Mouse (Mus musculus): Measurements from ENCODE around the gene Kcnmb4. TPM values are rescaled to one million over a fixed set of nuclear protein-coding genes. Genes with fewer than 3 reads are reported as not detected.

Kcnmb4 gene
- polyA plus RNA-seq, 1 experiment from 2014 or later, result 2.8 TPM

DNA sequence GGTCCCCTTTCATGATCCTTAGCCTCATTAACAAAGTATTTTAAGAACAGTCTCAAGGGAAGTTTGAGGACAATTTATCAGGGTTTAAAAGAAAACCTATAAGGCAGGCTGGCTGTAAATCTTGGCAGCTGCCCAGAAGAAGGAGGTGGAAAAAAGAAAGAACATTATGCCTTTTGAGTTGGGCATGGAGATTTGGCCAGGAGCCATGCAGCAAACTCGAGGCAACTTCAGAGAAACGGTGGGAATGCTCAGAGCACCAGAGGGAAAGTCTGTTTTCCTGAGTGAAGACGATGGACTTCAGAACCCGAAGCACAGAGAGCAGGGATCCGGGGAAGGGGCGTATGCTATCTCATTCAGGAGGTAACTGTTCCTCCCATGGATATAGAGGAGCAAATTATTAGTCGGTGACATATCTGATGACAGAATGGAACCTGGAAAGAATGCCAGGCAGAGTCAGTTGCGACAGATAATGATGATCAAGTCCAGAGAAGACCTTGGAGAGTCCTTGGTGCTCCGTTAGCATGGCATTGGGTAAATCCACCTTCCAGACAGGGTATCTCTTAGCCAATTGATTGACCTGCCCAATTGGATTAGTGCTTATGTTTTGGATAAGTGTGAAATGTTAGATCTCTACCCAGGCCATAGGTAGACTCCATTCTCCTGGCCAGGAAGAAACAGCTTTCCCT is 79.7 kb downstream of the Kcnmb4 start:
- TF ChIP-seq CTCF (IDR thresholded peaks at IDR 0.05), result no peak
- no peak overlapping the region for H3K27ac ChIP-seq (ENCODE audit: low read length)
- no peak overlapping the region for H3K9ac ChIP-seq (replicated peaks; ENCODE audit: low read depth)
- H3K4me2 ChIP-seq (replicated peaks; ENCODE audit: low read depth, low read length), result no peak overlapping the region
- H3K4me1 ChIP-seq (ENCODE audit: insufficient read depth, low read depth, low read length), result no peaks in the 10 kb centered on the region
- no peaks in the 10 kb centered on the region for H3K9me3 ChIP-seq (ENCODE audit: low read length)
- ATAC-seq (no peak), DNase-seq (ENCODE audit: low spot score) (no peak)
- H3K4me3 ChIP-seq (ENCODE audit: low read depth, low read length), result no peak overlapping the region
- H3K36me3 ChIP-seq (ENCODE audit: insufficient read depth, low read length), result no peaks in the 10 kb centered on the region
- 58% methylated on average over 9 of the region's 9 CpGs for WGBS
- no peaks in the 10 kb centered on the region for H3K27me3 ChIP-seq (replicated peaks; ENCODE audit: insufficient read depth, low read length)

DNA sequence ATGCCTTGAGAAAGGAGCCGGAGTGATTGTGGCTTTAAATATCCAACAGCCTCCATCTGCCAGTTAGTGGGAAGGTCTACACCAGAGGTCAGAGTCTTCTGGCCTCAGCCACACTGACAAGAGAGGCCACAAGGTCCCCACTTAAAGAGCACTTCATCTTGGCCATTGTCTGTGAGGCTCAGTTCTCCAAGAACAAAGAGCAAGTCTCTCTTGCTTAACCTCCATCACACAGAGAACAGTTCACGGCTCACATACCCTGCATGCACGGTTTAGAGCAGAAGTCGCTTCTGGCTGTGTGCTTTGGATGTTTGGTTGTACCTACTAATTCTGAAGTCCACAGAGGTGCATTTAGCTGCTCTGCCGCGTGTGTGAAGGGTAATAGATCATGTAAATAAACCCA is 84.8 kb downstream of the Kcnmb4 start:
- H3K9ac ChIP-seq (replicated peaks; ENCODE audit: low read depth), result no peak overlapping the region
- no peak overlapping the region for H3K4me2 ChIP-seq (replicated peaks; ENCODE audit: low read depth, low read length)
- 43% methylated on average over 6 of the region's 6 CpGs for WGBS
- no peak for ATAC-seq
- no peak for TF ChIP-seq CTCF (IDR thresholded peaks at IDR 0.05)
- TF ChIP-seq EP300 (IDR thresholded peaks at IDR 0.05), result no peak
- no peaks in the 10 kb centered on the region for H3K9me3 ChIP-seq (ENCODE audit: low read length)
- no peak overlapping the region for H3K4me3 ChIP-seq (ENCODE audit: low read depth, low read length)
- no peaks in the 10 kb centered on the region for H3K36me3 ChIP-seq (ENCODE audit: insufficient read depth, low read length)
- no peak for DNase-seq (ENCODE audit: low spot score)
- H3K27me3 ChIP-seq (replicated peaks; ENCODE audit: insufficient read depth, low read length), result no peaks in the 10 kb centered on the region
- H3K27ac ChIP-seq (ENCODE audit: low read length), result no peak overlapping the region
- H3K4me1 ChIP-seq (ENCODE audit: insufficient read depth, low read depth, low read length), result 0 out of 2 replicates have a peak, but pooled peaks cover 3% of the 10 kb centered on the region

DNA sequence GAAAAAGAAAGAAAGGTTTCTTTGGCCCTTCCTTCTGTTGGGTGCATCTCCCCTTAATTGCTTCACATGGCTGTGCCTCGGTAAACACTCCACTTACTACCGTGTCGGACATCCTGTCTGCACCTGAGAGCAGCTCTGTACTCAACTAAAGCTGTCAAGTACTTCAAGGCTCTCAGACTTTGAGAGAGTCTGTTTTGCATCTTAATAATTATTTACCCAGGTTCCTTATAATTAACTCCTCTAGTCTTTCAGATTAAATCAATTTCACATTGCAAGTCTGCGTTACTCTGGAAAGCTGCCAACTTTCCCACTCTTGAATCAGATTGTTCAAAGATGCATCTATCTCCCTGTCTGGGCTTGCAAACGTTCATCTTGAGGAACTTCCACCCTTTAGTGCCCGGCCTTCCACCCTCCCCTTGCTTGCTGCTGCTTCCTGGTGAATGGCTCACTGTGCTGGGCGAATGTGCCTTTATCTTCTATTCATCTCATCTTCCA is 87.2 kb downstream of the Kcnmb4 start:
- Histone ChIP-seq H3K9ac (replicated peaks; ENCODE audit: low read depth) (no peak overlapping the region), H3K9me3 (ENCODE audit: low read length) (no peaks in the 10 kb centered on the region), H3K4me1 (ENCODE audit: insufficient read depth, low read depth, low read length) (0 out of 2 replicates have a peak, but pooled peaks cover 3% of the 10 kb centered on the region), H3K4me2 (replicated peaks; ENCODE audit: low read depth, low read length) (no peak overlapping the region), H3K27me3 (replicated peaks; ENCODE audit: insufficient read depth, low read length) (no peaks in the 10 kb centered on the region), H3K36me3 (ENCODE audit: insufficient read depth, low read length) (no peaks in the 10 kb centered on the region), H3K4me3 (ENCODE audit: low read depth, low read length) (no peak overlapping the region), H3K27ac (ENCODE audit: low read length) (no peak overlapping the region)
- ATAC-seq, result no peak
- no peak for TF ChIP-seq EP300 (IDR thresholded peaks at IDR 0.05)
- TF ChIP-seq CTCF (IDR thresholded peaks at IDR 0.05), result no peak
- WGBS, result 17% methylated on average over 7 of the region's 7 CpGs
- DNase-seq (ENCODE audit: low spot score), result no peak

DNA sequence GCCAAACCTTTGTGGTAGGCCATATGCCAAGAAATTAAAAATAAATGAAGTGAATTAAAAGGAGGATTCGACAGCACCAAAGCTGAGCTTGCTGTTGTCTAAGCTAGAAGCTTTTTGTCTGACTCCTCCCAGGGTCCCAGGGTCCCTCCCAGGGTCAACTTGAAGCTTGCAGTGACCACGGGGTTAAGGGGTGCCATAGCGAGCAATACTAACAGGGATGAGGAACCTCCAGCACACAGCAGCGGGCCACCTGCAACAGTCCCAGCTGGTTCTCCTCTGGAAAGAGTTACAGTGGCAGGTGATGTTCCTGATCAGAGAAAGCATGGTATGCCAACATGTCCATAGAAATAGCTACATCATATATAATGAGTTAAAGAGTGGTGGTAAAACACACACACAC is 89.3 kb downstream of the Kcnmb4 start:
- Histone ChIP-seq H3K27ac (ENCODE audit: low read length) (no peak overlapping the region), H3K27me3 (replicated peaks; ENCODE audit: insufficient read depth, low read length) (no peaks in the 10 kb centered on the region), H3K4me3 (ENCODE audit: low read depth, low read length) (no peak overlapping the region), H3K4me1 (ENCODE audit: insufficient read depth, low read depth, low read length) (0 out of 2 replicates have a peak, but pooled peaks cover 3% of the 10 kb centered on the region), H3K36me3 (ENCODE audit: insufficient read depth, low read length) (no peaks in the 10 kb centered on the region), H3K9me3 (ENCODE audit: low read length) (no peaks in the 10 kb centered on the region), H3K4me2 (replicated peaks; ENCODE audit: low read depth, low read length) (no peak overlapping the region), H3K9ac (replicated peaks; ENCODE audit: low read depth) (no peak overlapping the region)
- DNase-seq (ENCODE audit: low spot score), result no peak
- WGBS, result 74% methylated on average over 4 of the region's 4 CpGs
- no peak for TF ChIP-seq CTCF (IDR thresholded peaks at IDR 0.05)
- TF ChIP-seq EP300 (IDR thresholded peaks at IDR 0.05), result no peak
- no peak for ATAC-seq

DNA sequence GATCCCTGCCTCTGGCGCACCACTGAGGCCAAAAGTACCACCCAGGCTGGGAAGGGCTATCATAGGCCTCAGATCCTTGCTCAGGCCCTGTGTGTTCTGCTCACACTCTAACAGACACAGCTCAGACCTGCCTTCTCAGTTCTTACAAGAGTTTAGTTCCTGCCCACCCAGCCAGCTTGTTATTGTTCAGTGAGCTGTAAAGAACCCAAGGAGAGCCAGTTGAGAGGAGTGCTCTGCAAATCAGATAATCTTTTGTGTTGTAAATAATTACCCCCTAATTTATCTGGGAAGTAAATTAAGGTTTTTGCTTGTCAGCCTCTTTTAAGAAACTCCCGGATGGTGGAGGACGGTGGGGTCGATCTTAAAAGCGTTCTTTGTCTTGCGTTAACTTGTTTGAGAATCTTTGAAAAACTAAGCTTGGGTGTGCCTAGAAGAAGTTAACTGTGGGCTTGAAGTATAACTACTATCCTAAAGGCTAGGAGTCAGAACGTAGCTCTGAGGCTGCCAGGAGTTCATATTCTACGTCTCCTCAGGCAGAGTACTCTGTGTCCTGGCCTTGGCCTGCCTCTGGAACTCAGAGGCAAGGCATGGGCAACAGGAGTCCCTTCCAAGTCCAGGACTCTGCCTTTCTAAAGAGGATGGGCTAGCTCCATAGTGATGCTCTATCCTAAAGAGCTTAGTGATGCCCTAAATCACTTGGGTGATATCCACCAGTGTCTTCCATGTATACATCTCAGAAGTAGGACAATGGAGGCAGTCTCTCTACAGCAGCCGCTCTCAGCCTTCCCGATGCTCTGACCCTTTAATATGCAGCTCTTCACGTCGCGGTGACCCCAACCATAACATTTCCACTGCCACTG is 90.6 kb downstream of the Kcnmb4 start:
- no peaks in the 10 kb centered on the region for H3K36me3 ChIP-seq (ENCODE audit: insufficient read depth, low read length)
- no peaks in the 10 kb centered on the region for H3K9me3 ChIP-seq (ENCODE audit: low read length)
- TF ChIP-seq EP300 (IDR thresholded peaks at IDR 0.05) (no peak), CTCF (IDR thresholded peaks at IDR 0.05) (no peak)
- DNase-seq (ENCODE audit: low spot score) (no peak), ATAC-seq (no peak)
- WGBS, result 83% methylated on average over 13 of the region's 13 CpGs
- H3K4me3 ChIP-seq (ENCODE audit: low read depth, low read length), result no peak overlapping the region
- no peak overlapping the region for H3K4me2 ChIP-seq (replicated peaks; ENCODE audit: low read depth, low read length)
- no peak overlapping the region for H3K9ac ChIP-seq (replicated peaks; ENCODE audit: low read depth)
- H3K27ac ChIP-seq (ENCODE audit: low read length), result no peak overlapping the region
- H3K4me1 ChIP-seq (ENCODE audit: insufficient read depth, low read depth, low read length), result 0 out of 2 replicates have a peak, but pooled peaks cover 3% of the 10 kb centered on the region
- H3K27me3 ChIP-seq (replicated peaks; ENCODE audit: insufficient read depth, low read length), result no peaks in the 10 kb centered on the region

DNA sequence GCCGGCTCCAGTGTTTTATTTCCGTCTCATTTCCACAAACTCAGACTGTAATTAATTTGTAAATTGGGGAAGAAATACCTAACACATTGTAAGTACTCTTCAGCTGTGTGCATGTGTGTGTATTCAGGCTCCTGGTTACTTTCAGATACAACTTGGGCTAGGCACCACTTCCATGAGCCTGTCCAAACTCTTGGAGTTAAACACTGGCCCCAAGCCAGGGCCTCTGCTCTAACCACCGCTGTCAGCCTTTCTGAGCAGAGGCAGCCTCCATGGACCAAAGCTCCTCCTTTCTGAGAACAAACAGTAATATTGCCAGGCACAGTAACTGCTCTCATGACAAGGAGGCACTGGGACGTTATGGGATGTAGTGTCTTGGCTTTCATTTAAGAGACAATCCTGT is 96.8 kb downstream of the Kcnmb4 start:
- Histone ChIP-seq H3K4me2 (replicated peaks; ENCODE audit: low read depth, low read length) (no peak overlapping the region), H3K27me3 (replicated peaks; ENCODE audit: insufficient read depth, low read length) (no peaks in the 10 kb centered on the region), H3K9me3 (ENCODE audit: low read length) (no peaks in the 10 kb centered on the region), H3K4me1 (ENCODE audit: insufficient read depth, low read depth, low read length) (no peaks in the 10 kb centered on the region), H3K36me3 (ENCODE audit: insufficient read depth, low read length) (no peaks in the 10 kb centered on the region), H3K9ac (replicated peaks; ENCODE audit: low read depth) (no peak overlapping the region), H3K4me3 (ENCODE audit: low read depth, low read length) (no peak overlapping the region), H3K27ac (ENCODE audit: low read length) (no peak overlapping the region)
- 37% methylated on average over 4 of the region's 4 CpGs for WGBS
- no peak for TF ChIP-seq CTCF (IDR thresholded peaks at IDR 0.05)
- no peak for TF ChIP-seq EP300 (IDR thresholded peaks at IDR 0.05)
- DNase-seq (ENCODE audit: low spot score), result peak; percentile 42
- no peak; the same call in 1 of the 2 replicates for ATAC-seq
